16 mouse cellular contexts compared by ENCODE assay signal in the genomic region with DNA sequence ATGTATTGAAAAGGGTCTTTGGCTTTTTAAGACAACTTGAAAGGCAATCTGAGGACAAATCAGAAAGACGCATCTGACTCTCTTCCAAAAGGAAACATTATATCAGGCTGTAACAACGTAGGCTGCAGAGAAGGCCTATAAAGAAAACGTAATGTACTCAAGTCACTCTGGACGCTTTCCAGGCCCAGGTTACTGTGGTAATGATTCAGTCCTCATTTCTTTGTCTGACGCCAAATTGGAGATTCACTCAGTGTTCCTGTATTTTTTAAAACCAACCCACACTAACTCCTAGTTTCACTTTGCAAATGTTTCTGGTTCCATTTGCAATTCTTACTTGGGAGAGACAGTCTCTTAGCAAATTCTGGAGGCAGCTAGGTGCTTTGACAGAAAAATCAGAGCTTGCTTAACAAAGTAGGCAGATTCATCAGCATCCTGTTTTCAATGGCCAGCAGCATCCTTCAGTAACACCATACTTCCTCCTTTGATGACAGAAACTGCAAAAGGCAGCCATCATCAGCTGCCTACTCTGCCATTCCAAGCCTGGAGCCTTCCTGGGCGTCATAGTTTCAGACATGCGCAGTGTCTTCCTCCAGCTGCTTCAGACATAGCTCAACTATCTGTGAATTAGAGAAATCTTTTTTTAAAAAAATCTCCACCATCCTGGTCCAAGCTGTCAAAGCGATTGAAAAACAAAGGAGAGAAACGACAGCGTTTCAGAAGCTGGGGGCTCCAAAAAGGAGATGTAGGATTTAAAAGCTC.
DNase-seq lines count a peak whose midpoint lies in the region; ATAC-seq and TF ChIP-seq lines count a peak whose summit lies in the region.
"Had no signal": no experiment of that assay in that cellular context is flagged by ENCODE, and none has a peak within 500 bp of the region (broad histone marks: within the 10 kb centered on the region; RNA-seq: fewer than 3 reads in every experiment).

No protein-coding gene starts in this region.

- H3K9me3 ChIP-seq in embryonic facial prominence, embryonic 14.5 days (ENCODE audit: control insufficient read depth, low read length) = no peaks in the 10 kb centered on the region
- H3K9me3 ChIP-seq in embryonic facial prominence, embryonic 10.5 days = no peaks in the 10 kb centered on the region
- no peaks in the 10 kb centered on the region for H3K9me3 ChIP-seq in hindbrain, embryonic 12.5 days (replicated peaks)
- no peaks in the 10 kb centered on the region for H3K9me3 ChIP-seq in liver, postnatal 0 days (ENCODE audit: low read length)
- H3K9me3 ChIP-seq: heart, embryonic 12.5 days; kidney, embryonic 15.5 days; neural tube, embryonic 12.5 days had no signal

- ATAC-seq in embryonic facial prominence, embryonic 14.5 days (ENCODE audit: low read depth) = no peak
- ATAC-seq in hindbrain, embryonic 12.5 days (ENCODE audit: low FRiP score) = no peak
- ATAC-seq in liver, postnatal 0 days = no peak

- no peak for TF ChIP-seq EP300 in liver, postnatal 0 days (IDR thresholded peaks at IDR 0.05; ENCODE audit: low read depth)

- no peaks in the 10 kb centered on the region for H3K27me3 ChIP-seq in embryonic facial prominence, embryonic 14.5 days (replicated peaks; ENCODE audit: control insufficient read depth, insufficient read depth, low read length)
- H3K27me3 ChIP-seq in embryonic facial prominence, embryonic 10.5 days (replicated peaks; ENCODE audit: low read depth, poor library complexity, severe bottlenecking) = no peaks in the 10 kb centered on the region
- H3K27me3 ChIP-seq in hindbrain, embryonic 12.5 days = no peaks in the 10 kb centered on the region
- H3K27me3 ChIP-seq in liver, postnatal 0 days (ENCODE audit: insufficient read depth, low read length) = no peaks in the 10 kb centered on the region
- H3K27me3 ChIP-seq: heart, embryonic 12.5 days; kidney, embryonic 15.5 days; neural tube, embryonic 12.5 days had no signal

- H3K4me1 ChIP-seq in embryonic facial prominence, embryonic 14.5 days (ENCODE audit: control insufficient read depth, insufficient read depth, low read length) = peaks cover 12% of the 10 kb centered on the region; the same call in 1 of the 2 replicates
- peaks cover 11% of the 10 kb centered on the region for H3K4me1 ChIP-seq in embryonic facial prominence, embryonic 10.5 days
- H3K4me1 ChIP-seq in hindbrain, embryonic 12.5 days = no peaks in the 10 kb centered on the region; the same call in 1 of the 2 replicates
- no peaks in the 10 kb centered on the region for H3K4me1 ChIP-seq in liver, postnatal 0 days (ENCODE audit: insufficient read depth)
- H3K4me1 ChIP-seq: heart, embryonic 12.5 days; neural tube, embryonic 12.5 days had no signal

- TF ChIP-seq CTCF in liver, postnatal 0 days (IDR thresholded peaks at IDR 0.05; ENCODE audit: low read depth) = no peak

- no peak overlapping the region for H3K4me2 ChIP-seq in embryonic facial prominence, embryonic 14.5 days (ENCODE audit: low read depth, low read length)
- H3K4me2 ChIP-seq in hindbrain, embryonic 12.5 days (replicated peaks) = no peak overlapping the region
- H3K4me2 ChIP-seq in liver, postnatal 0 days (ENCODE audit: low read depth, low read length) = no peak overlapping the region
- H3K4me2 ChIP-seq: heart, embryonic 12.5 days; kidney, embryonic 15.5 days; liver, embryonic 11.5 days; neural tube, embryonic 12.5 days had no signal

- H3K27ac ChIP-seq in embryonic facial prominence, embryonic 14.5 days (replicated peaks; ENCODE audit: low read depth, low read length) = 0 out of 2 replicates have a peak overlapping the region, but pooled peaks have one; percentile 11
- no peak overlapping the region for H3K27ac ChIP-seq in embryonic facial prominence, embryonic 10.5 days (replicated peaks)
- no peak overlapping the region for H3K27ac ChIP-seq in hindbrain, embryonic 12.5 days
- no peak overlapping the region for H3K27ac ChIP-seq in liver, postnatal 0 days (ENCODE audit: low read depth)
- H3K27ac ChIP-seq: kidney, embryonic 15.5 days; neural tube, embryonic 12.5 days had no signal

- intact Hi-C loops in left cerebral cortex, postnatal 25 days (cut with DNase I) = loop anchor here (5.0 kb wide), 1 partner anchor 275 kb away; no protein-coding TSS in a partner anchor

- H3K36me3 ChIP-seq in embryonic facial prominence, embryonic 14.5 days (ENCODE audit: control insufficient read depth, insufficient read depth, low read length) = no peaks in the 10 kb centered on the region
- no peaks in the 10 kb centered on the region for H3K36me3 ChIP-seq in embryonic facial prominence, embryonic 10.5 days (replicated peaks)
- H3K36me3 ChIP-seq in hindbrain, embryonic 12.5 days = no peaks in the 10 kb centered on the region
- H3K36me3 ChIP-seq in liver, postnatal 0 days (replicated peaks; ENCODE audit: insufficient read depth, low read length) = no peaks in the 10 kb centered on the region
- H3K36me3 ChIP-seq: heart, embryonic 12.5 days; kidney, embryonic 15.5 days; neural tube, embryonic 12.5 days had no signal

- peak; percentile 78 for DNase-seq in embryonic facial prominence, embryonic 14.5 days (ENCODE audit: low spot score)
- DNase-seq in embryonic facial prominence, embryonic 10.5 days (ENCODE audit: low spot score) = no peak
- peak; percentile 31 for DNase-seq in urinary bladder, postnatal 14 days (ENCODE audit: low spot score)
- DNase-seq in urinary bladder, adult 2 months (ENCODE audit: low spot score) = no peak
- DNase-seq in left cerebral cortex, postnatal 25 days (ENCODE audit: low spot score in 2 of 2) = peak; percentile 52 to 71
- peak; percentile 72 for DNase-seq in telencephalon, adult 2 months (ENCODE audit: low read depth, low spot score)
- no peak for DNase-seq in liver, postnatal 0 days
- DNase-seq: cerebellum, postnatal 36 days; gastrocnemius, postnatal 10 days; lung, postnatal 10 days; midbrain, embryonic 14.5 days had no signal

- H3K4me3 ChIP-seq in embryonic facial prominence, embryonic 14.5 days (ENCODE audit: low read depth, low read length) = no peak overlapping the region
- H3K4me3 ChIP-seq in embryonic facial prominence, embryonic 10.5 days = no peak overlapping the region
- H3K4me3 ChIP-seq in hindbrain, embryonic 12.5 days = no peak overlapping the region
- H3K4me3 ChIP-seq in liver, postnatal 0 days (ENCODE audit: low read depth, low read length) = no peak overlapping the region
- H3K4me3 ChIP-seq: heart, embryonic 12.5 days; kidney, embryonic 15.5 days; neural tube, embryonic 12.5 days had no signal

- 49% methylated on average over 10 of the region's 10 CpGs for WGBS in embryonic facial prominence, embryonic 14.5 days
- WGBS in embryonic facial prominence, embryonic 10.5 days = 78% methylated on average over 10 of the region's 10 CpGs
- WGBS in hindbrain, embryonic 12.5 days = 81% methylated on average over 10 of the region's 10 CpGs
- 70% methylated on average over 10 of the region's 10 CpGs for WGBS in liver, postnatal 0 days (ENCODE audit: insufficient replicate concordance)

- no peak overlapping the region for H3K9ac ChIP-seq in embryonic facial prominence, embryonic 14.5 days (ENCODE audit: low read depth, low read length)
- no peak overlapping the region for H3K9ac ChIP-seq in hindbrain, embryonic 12.5 days
- H3K9ac ChIP-seq in liver, postnatal 0 days (replicated peaks) = no peak overlapping the region
- H3K9ac ChIP-seq: heart, embryonic 12.5 days; kidney, embryonic 15.5 days; neural tube, embryonic 12.5 days had no signal

Comparison
In these comparisons a context has a peak if more than half of its experiments do, and no peak if none do; other contexts are left out.
1. DNase-seq: peak in embryonic facial prominence, embryonic 14.5 days (single experiment), urinary bladder, postnatal 14 days (single experiment), left cerebral cortex, postnatal 25 days (2 of 2) and telencephalon, adult 2 months (single experiment); none in embryonic facial prominence, embryonic 10.5 days (single experiment), urinary bladder, adult 2 months (single experiment) and liver, postnatal 0 days (single experiment).